Mouse (Mus musculus) forebrain, postnatal 0 days (tissue): ENCODE data around the gene Guca2a. TPM values are rescaled to one million over a fixed set of nuclear protein-coding genes. Genes with fewer than 3 reads are reported as not detected.

Experiments
- ATAC-seq: fragments of 200-750 bp; cut with Nextera tagmentation; 2 replicates; pipeline ENCODE4 v1.8.0; 2017; ENCODE audit warnings: mild to moderate bottlenecking, moderate library complexity
- DNase-seq: peaks from one replicate; pipeline ENCODE4 v3.0.0-alpha.2; 2015
- H3K27ac ChIP-seq: fragments of 300-500 bp; sonication (generic); 2 replicates; pipeline ENCODE4 v1.5.1; 2014; ENCODE audit warnings: low read depth, mild to moderate bottlenecking, antibody characterized with exemption, low read length, moderate library complexity, mixed read lengths
- H3K27me3 ChIP-seq: fragments of 300-500 bp; sonication (generic); 2 replicates; pipeline ENCODE4 v1.6.1; 2014; ENCODE audit warnings: mild to moderate bottlenecking, low read length, mixed read lengths; ENCODE audit not compliant: insufficient read depth
- H3K36me3 ChIP-seq: fragments of 300-500 bp; sonication (generic); 2 replicates; pipeline ENCODE4 v1.6.1; 2014; ENCODE audit warnings: mild to moderate bottlenecking, moderate library complexity; ENCODE audit not compliant: insufficient read depth
- H3K4me1 ChIP-seq: fragments of 300-500 bp; sonication (generic); 2 replicates; pipeline ENCODE4 v1.6.1; 2014; ENCODE audit warnings: antibody characterized with exemption; ENCODE audit not compliant: insufficient read depth
- H3K4me2 ChIP-seq: fragments of 300-500 bp; sonication (generic); 2 replicates; pipeline ENCODE4 v1.6.1; 2014; ENCODE audit warnings: low read depth, mild to moderate bottlenecking, moderate library complexity
- H3K4me3 ChIP-seq: fragments of 300-500 bp; sonication (generic); 2 replicates; pipeline ENCODE4 v1.5.1; 2014; ENCODE audit warnings: low read depth, low read length, mixed read lengths
- H3K9ac ChIP-seq: fragments of 300-500 bp; sonication (generic); 2 replicates; pipeline ENCODE4 v1.6.1; 2014; ENCODE audit warnings: mild to moderate bottlenecking
- H3K9me3 ChIP-seq: fragments of 300-500 bp; sonication (generic); 2 replicates; pipeline ENCODE4 v1.6.1; 2016; ENCODE audit warnings: low read length
- CTCF ChIP-seq: sonication (generic); IDR thresholded peaks from 2 replicates; pipeline ENCODE4 v1.5.1; 2016; ENCODE audit warnings: antibody characterized with exemption, control low read depth, low read depth
- WGBS: fragments of 180-500 bp; shearing (Covaris S2); extraction: QIAGEN DNeasy Blood & Tissue Kit; methylation state at CpG from one replicate; pipeline ENCODE4 v1.1.7; 2014; 5-methylcytosine and 5-hydroxymethylcytosine counted together
- polyA plus RNA-seq: library from polyadenylated mRNA; unstranded; fragments of >200 nt; fragmentation: Nextera tagmentation; extraction: Ambion mirVana; gene quantifications from 2 replicates; pipeline ENCODE4 v1.2.1, GENCODE M21; 2015
- total RNA-seq: library from RNA; depleted of rRNA; stranded (reverse); fragments of >200 nt; gene quantifications from 2 replicates; pipeline ENCODE4 v1.2.3, GENCODE M21; 2014

Gene Guca2a
- total and polyA plus RNA-seq, 2 experiments from 2014 or later: not detected

- 86% methylated on average over 7 of the region's 7 CpGs for WGBS
- H3K4me3 ChIP-seq: no peak overlapping the region
- DNase-seq: no peak
- no peak overlapping the region for H3K27ac ChIP-seq
- H3K9ac ChIP-seq: no peak overlapping the region
- TF ChIP-seq CTCF: no peak
- H3K9me3 ChIP-seq: no peaks in the 10 kb centered on the region
- ATAC-seq: no peak
- H3K4me2 ChIP-seq: no peak overlapping the region
- no peaks in the 10 kb centered on the region for H3K27me3 ChIP-seq
- no peaks in the 10 kb centered on the region; the same call in 1 of the 2 replicates for H3K4me1 ChIP-seq
- H3K36me3 ChIP-seq: no peaks in the 10 kb centered on the region
Observed at GRCm38 (mm10) chr4:119636731-119637130, 773 bp upstream of the Guca2a start.

GRCm38 (mm10) chr4:119637946-119638345, 442 bp downstream of the Guca2a start:
- no peak for ATAC-seq
- Histone ChIP-seq H3K4me1 (no peaks in the 10 kb centered on the region; the same call in 1 of the 2 replicates), H3K9ac (no peak overlapping the region), H3K4me2 (no peak overlapping the region), H3K27ac (no peak overlapping the region), H3K27me3 (no peaks in the 10 kb centered on the region), H3K36me3 (no peaks in the 10 kb centered on the region), H3K9me3 (no peaks in the 10 kb centered on the region), H3K4me3 (no peak overlapping the region)
- TF ChIP-seq CTCF: no peak
- DNase-seq: no peak
- WGBS: 70% methylated on average over 6 of the region's 6 CpGs

GRCm38 (mm10) chr4:119638656-119639055, 1.2 kb downstream of the Guca2a start:
- Histone ChIP-seq H3K4me1 (no peaks in the 10 kb centered on the region; the same call in 1 of the 2 replicates), H3K9ac (no peak overlapping the region), H3K4me3 (no peak overlapping the region), H3K27ac (no peak overlapping the region), H3K27me3 (no peaks in the 10 kb centered on the region), H3K9me3 (no peaks in the 10 kb centered on the region), H3K36me3 (no peaks in the 10 kb centered on the region), H3K4me2 (no peak overlapping the region)
- DNase-seq (no peak), ATAC-seq (no peak)
- 62% methylated on average over 11 of the region's 11 CpGs for WGBS
- no peak for TF ChIP-seq CTCF

- H3K9ac ChIP-seq: no peak overlapping the region
- no peak overlapping the region for H3K27ac ChIP-seq
- DNase-seq (no peak), ATAC-seq (no peak)
- no peaks in the 10 kb centered on the region for H3K9me3 ChIP-seq
- H3K4me3 ChIP-seq: no peak overlapping the region
- no peaks in the 10 kb centered on the region for H3K36me3 ChIP-seq
- H3K4me2 ChIP-seq: no peak overlapping the region
- H3K4me1 ChIP-seq: no peaks in the 10 kb centered on the region
- H3K27me3 ChIP-seq: no peaks in the 10 kb centered on the region
- 86% methylated on average over 4 of the region's 4 CpGs for WGBS
- TF ChIP-seq CTCF: no peak
Observed at GRCm38 (mm10) chr4:119642666-119643065, 5.2 kb downstream of the Guca2a start.

- ATAC-seq: no peak
- H3K27me3 ChIP-seq: no peaks in the 10 kb centered on the region
- WGBS: 70% methylated on average over 1 of the region's 1 CpGs
- H3K36me3 ChIP-seq: no peaks in the 10 kb centered on the region
- DNase-seq: no peak
- H3K4me3 ChIP-seq: no peak overlapping the region
- H3K4me2 ChIP-seq: no peak overlapping the region
- no peaks in the 10 kb centered on the region for H3K4me1 ChIP-seq
- TF ChIP-seq CTCF: no peak
- H3K9ac ChIP-seq: no peak overlapping the region
- 0 out of 2 replicates have a peak, but pooled peaks cover 7% of the 10 kb centered on the region for H3K9me3 ChIP-seq
- H3K27ac ChIP-seq: no peak overlapping the region
Observed at GRCm38 (mm10) chr4:119657011-119657410, 19.5 kb downstream of the Guca2a start.

- Histone ChIP-seq H3K27ac (no peak overlapping the region), H3K9ac (no peak overlapping the region), H3K27me3 (no peaks in the 10 kb centered on the region), H3K9me3 (0 out of 2 replicates have a peak, but pooled peaks cover under 1% of the 10 kb centered on the region), H3K4me3 (no peak overlapping the region), H3K4me1 (no peaks in the 10 kb centered on the region), H3K36me3 (no peaks in the 10 kb centered on the region), H3K4me2 (no peak overlapping the region)
- DNase-seq (no peak), ATAC-seq (no peak)
- no peak for TF ChIP-seq CTCF
- WGBS: 52% methylated on average over 2 of the region's 2 CpGs
Observed at GRCm38 (mm10) chr4:119658246-119658645, 20.7 kb downstream of the Guca2a start.

- 83% methylated on average over 4 of the region's 4 CpGs for WGBS
- H3K36me3 ChIP-seq: no peaks in the 10 kb centered on the region
- H3K4me1 ChIP-seq: no peaks in the 10 kb centered on the region
- no peaks in the 10 kb centered on the region for H3K9me3 ChIP-seq
- ATAC-seq (no peak), DNase-seq (no peak)
- H3K4me3 ChIP-seq: no peak within 1 kb of the TSS
- no peak within 1 kb of the TSS for H3K27ac ChIP-seq
- H3K27me3 ChIP-seq: no peaks in the 10 kb centered on the region
- H3K4me2 ChIP-seq: no peak within 1 kb of the TSS
- TF ChIP-seq CTCF: no peak
- no peak within 1 kb of the TSS for H3K9ac ChIP-seq
Observed at GRCm38 (mm10) chr4:119658731-119659130, 21.2 kb downstream of the Guca2a start, which contains the start of gene Guca2b. TSS of gene Guca2b (minus strand) at chr4:119658954.
